Comparison of ENCODE assay signal across 24 mouse cellular contexts in the genomic region with DNA sequence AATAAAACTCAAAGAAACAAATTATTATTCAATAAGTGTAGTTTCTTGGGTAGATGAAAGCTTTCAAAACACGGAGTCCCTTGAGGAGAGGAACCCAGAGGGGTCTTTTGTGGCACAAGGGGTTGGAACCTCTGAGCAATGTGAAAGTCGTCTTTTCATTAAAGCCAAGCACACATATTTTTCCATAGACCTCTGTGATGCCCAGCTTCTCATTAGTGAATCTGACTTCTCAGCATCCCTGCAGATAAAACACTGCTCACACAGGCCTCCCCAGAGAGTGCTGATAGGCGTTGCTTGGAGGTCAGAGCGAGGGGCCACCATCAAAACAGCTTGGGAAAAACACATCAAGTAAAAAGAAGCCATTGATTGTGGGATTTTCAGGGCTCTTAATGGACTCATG. TPM values are rescaled to one million over a fixed set of nuclear protein-coding genes. Genes with fewer than 3 reads are reported as not detected.
"Had no signal": no experiment of that assay in that cellular context is flagged by ENCODE, and none has a peak within 500 bp of the region (broad histone marks: within the 10 kb centered on the region; RNA-seq: fewer than 3 reads in every experiment).

No protein-coding gene starts in this region.

- H3K4me1 ChIP-seq: liver, embryonic 13.5 days had no signal

- DNase-seq: gastrocnemius, postnatal 14 days; gastrocnemius, postnatal 36 days; heart, adult 11 months; heart, adult 2 months; heart, postnatal 10 days; heart, postnatal 4 days; kidney, adult 18-20 months; kidney, adult 8-10 months; kidney, postnatal 25 days; liver; liver, embryonic 13.5 days had no signal

- H3K9me3 ChIP-seq: heart, embryonic 12.5 days; hindbrain, embryonic 10.5 days; intestine, embryonic 15.5 days; limb, embryonic 10.5 days; limb, embryonic 12.5 days; liver, embryonic 13.5 days had no signal

- H3K27ac ChIP-seq: heart, adult 2 months; hindbrain, embryonic 10.5 days; hindbrain, embryonic 14.5 days; intestine, embryonic 15.5 days; layer of hippocampus, adult 2 months; left cerebral cortex, adult 2 months; limb, embryonic 10.5 days; limb, embryonic 12.5 days; liver, embryonic 13.5 days had no signal

- H3K4me3 ChIP-seq: heart, adult 2 months; heart, embryonic 12.5 days; hindbrain, embryonic 10.5 days; hindbrain, embryonic 12.5 days; intestine, embryonic 15.5 days; layer of hippocampus, adult 2 months; left cerebral cortex, adult 2 months; limb, embryonic 10.5 days; limb, embryonic 12.5 days; liver, embryonic 13.5 days had no signal

- ATAC-seq: hindbrain, embryonic 16.5 days; inflammation-experienced regulatory T-cells, adult 6 months; intestine, embryonic 15.5 days; intestine, postnatal 0 days had no signal

- H3K36me3 ChIP-seq: heart, embryonic 12.5 days; hindbrain, embryonic 10.5 days; hindbrain, embryonic 12.5 days; intestine, embryonic 15.5 days; limb, embryonic 10.5 days; limb, embryonic 12.5 days; liver, embryonic 13.5 days had no signal

- H3K9ac ChIP-seq: heart, embryonic 12.5 days; hindbrain, embryonic 12.5 days; hindbrain, embryonic 14.5 days; intestine, embryonic 15.5 days; limb, embryonic 12.5 days; liver, embryonic 13.5 days had no signal

- H3K27me3 ChIP-seq: heart, embryonic 12.5 days; hindbrain, embryonic 12.5 days; intestine, embryonic 15.5 days had no signal

- H3K4me2 ChIP-seq: heart, embryonic 12.5 days; hindbrain, embryonic 12.5 days; hindbrain, embryonic 14.5 days; intestine, embryonic 15.5 days; limb, embryonic 12.5 days; liver, embryonic 11.5 days; liver, embryonic 13.5 days had no signal

RNA-seq across cellular contexts. Expression of a gene that starts 41.5 kb away (rescaled TPM):
- polyA plus RNA-seq: inflammation-experienced regulatory T-cells, adult 6 months had no signal
